Mouse (Mus musculus): Measurements from ENCODE around the gene Wdr47. TPM values are rescaled to one million over a fixed set of nuclear protein-coding genes. Genes with fewer than 3 reads are reported as not detected.
A peak's percentile ranks its signal among the peaks of the same experiment; 100 is the strongest.

Gene Wdr47
- polyA plus RNA-seq, 1 experiment from 2014 or later: 17.2 TPM

DNA sequence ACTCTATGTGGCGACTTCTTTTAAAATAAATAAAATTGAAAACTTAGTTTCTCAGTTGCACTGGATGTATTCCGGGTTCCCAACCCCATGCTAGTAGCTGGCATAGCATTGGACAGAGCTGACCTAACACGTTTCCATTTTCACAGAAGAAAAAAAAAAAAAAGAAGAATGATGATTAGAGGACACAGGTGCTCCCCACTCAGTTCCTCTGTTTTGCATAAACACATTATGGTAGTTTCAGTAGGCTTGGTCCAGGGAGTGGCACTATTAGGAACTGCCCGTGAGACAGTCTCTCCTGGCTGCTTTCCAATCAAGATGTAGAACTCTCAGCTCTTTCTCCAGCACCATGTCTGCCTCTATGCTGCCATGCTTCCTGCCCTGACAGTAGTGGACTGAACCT, 6.5 kb upstream of the Wdr47 start:
- Histone ChIP-seq H3K9ac (replicated peaks; ENCODE audit: low read length) (no peak overlapping the region), H3K27me3 (ENCODE audit: control insufficient read depth, insufficient read depth, low read length) (no peaks in the 10 kb centered on the region), H3K4me3 (ENCODE audit: low read depth, low read length) (no peak overlapping the region), H3K4me1 (ENCODE audit: control insufficient read depth, insufficient read depth, low read length) (no peaks in the 10 kb centered on the region), H3K27ac (replicated peaks; ENCODE audit: low read depth, low read length) (no peak overlapping the region), H3K9me3 (replicated peaks; ENCODE audit: control insufficient read depth, low read length) (no peaks in the 10 kb centered on the region), H3K4me2 (ENCODE audit: low read depth, low read length) (no peak overlapping the region), H3K36me3 (replicated peaks; ENCODE audit: control insufficient read depth, insufficient read depth, low read depth, low read length) (no peaks in the 10 kb centered on the region)
- DNase-seq (ENCODE audit: low spot score) (no peak), ATAC-seq (replicated peaks; ENCODE audit: insufficient number of reproducible peaks, low FRiP score, low TSS enrichment, low read depth) (no peak)
- WGBS: 84% methylated on average over 4 of the region's 4 CpGs

DNA sequence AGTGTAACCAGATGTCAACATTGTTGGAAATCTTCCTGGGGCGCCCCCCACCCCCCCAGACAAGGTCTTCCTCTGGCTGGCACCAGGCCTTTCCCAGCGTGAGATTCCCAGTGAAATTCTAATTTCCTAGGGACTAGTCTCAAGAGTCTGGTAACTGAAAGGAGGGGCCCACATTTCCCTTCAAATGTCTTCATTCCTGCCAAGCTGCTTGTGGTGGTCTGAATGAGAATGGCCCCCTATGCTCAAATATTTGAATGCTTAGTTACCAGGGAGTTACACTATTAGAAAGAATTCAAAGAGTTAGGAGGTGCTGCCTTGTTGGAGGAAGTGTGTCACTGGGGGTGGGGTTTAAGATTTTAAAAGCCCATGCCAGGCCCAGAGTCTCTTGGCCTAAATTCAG, 2.6 kb upstream of the Wdr47 start:
- no peak overlapping the region for H3K4me2 ChIP-seq (ENCODE audit: low read depth, low read length)
- no peaks in the 10 kb centered on the region for H3K9me3 ChIP-seq (replicated peaks; ENCODE audit: control insufficient read depth, low read length)
- DNase-seq (ENCODE audit: low spot score) (no peak), ATAC-seq (replicated peaks; ENCODE audit: insufficient number of reproducible peaks, low FRiP score, low TSS enrichment, low read depth) (no peak)
- 25% methylated on average over 2 of the region's 2 CpGs for WGBS
- H3K36me3 ChIP-seq (replicated peaks; ENCODE audit: control insufficient read depth, insufficient read depth, low read depth, low read length): no peaks in the 10 kb centered on the region
- H3K27me3 ChIP-seq (ENCODE audit: control insufficient read depth, insufficient read depth, low read length): no peaks in the 10 kb centered on the region
- H3K4me3 ChIP-seq (ENCODE audit: low read depth, low read length): no peak overlapping the region
- H3K9ac ChIP-seq (replicated peaks; ENCODE audit: low read length): no peak overlapping the region
- no peaks in the 10 kb centered on the region; the same call in 1 of the 2 replicates for H3K4me1 ChIP-seq (ENCODE audit: control insufficient read depth, insufficient read depth, low read length)
- no peak overlapping the region for H3K27ac ChIP-seq (replicated peaks; ENCODE audit: low read depth, low read length)

DNA sequence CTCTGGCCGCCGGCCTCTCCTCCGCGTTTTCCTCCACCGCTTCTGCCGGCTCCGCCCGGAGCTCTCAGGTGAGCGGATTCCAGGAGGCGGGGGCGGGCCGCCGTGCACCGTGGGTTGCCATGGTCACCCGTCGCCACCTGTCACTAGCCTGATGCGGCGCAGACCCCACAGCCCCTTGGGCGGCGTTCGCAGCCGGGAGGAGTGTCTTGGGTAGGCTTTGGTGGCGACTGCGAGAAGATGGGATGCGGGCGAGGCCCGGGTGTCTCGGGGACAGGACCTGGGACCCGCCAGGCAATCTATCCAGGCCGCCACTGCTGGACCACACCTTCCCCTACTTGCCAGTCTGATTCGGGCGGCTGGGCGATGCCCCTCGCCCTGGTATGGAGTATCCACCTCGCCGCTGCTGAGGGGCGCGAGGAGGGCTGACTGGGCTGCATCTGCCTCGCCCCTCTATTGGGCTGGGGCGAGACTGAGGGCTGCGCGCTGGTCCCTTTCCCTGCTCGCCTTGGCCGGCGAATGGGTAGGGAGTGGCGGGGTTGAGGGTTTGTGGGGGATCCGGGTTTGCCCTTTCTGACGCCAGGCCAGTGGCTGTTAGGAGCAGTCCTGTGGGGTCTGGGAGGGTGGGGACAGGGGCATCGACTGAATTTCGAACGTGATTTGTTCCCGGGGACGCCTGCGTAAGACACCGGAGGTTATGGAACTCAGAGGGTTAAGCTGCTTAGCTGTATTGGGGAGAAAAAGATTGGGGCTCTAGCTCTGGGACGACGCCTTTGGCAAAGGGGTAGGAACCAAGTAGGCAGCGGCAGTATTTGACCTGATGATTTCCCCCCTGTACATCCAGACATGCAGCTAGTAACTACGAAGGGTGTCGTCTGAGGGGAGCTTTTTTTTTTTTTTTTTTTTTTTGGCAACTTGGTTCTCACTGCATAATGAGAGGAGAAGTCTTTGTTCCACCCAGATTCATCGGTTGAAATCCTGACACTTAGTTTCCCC, 747 bp downstream of the Wdr47 start:
- DNase-seq (ENCODE audit: low spot score): peak; percentile 19

DNA sequence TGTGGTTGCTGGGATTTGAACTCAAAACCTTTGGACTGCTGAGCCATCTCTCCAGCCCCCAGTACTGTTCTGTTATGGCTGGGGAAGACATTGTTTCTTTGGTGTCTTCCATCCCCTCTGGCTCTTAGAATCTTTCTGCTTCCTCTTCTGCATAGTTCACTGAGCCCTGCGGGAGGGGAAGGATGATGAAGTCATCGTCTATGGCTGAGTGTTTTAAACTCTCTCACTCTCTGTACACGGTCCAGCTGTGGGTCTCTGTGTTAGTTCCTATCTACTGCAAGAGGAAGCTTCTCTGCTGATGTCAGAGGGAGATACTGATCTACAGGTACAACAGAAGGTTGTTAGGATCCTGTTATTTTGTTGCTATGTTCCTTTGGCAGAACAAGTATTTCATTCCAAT, 17.8 kb downstream of the Wdr47 start:
- ATAC-seq (replicated peaks; ENCODE audit: insufficient number of reproducible peaks, low FRiP score, low TSS enrichment, low read depth) (no peak), DNase-seq (ENCODE audit: low spot score) (no peak)
- Histone ChIP-seq H3K9ac (replicated peaks; ENCODE audit: low read length) (no peak overlapping the region), H3K27ac (replicated peaks; ENCODE audit: low read depth, low read length) (no peak overlapping the region), H3K27me3 (ENCODE audit: control insufficient read depth, insufficient read depth, low read length) (no peaks in the 10 kb centered on the region), H3K4me1 (ENCODE audit: control insufficient read depth, insufficient read depth, low read length) (no peaks in the 10 kb centered on the region), H3K36me3 (replicated peaks; ENCODE audit: control insufficient read depth, insufficient read depth, low read depth, low read length) (no peaks in the 10 kb centered on the region), H3K9me3 (replicated peaks; ENCODE audit: control insufficient read depth, low read length) (no peaks in the 10 kb centered on the region), H3K4me3 (ENCODE audit: low read depth, low read length) (no peak overlapping the region), H3K4me2 (ENCODE audit: low read depth, low read length) (no peak overlapping the region)
- WGBS: 55% methylated on average over 3 of the region's 3 CpGs

More for the DNA sequence above, 747 bp downstream of the Wdr47 start:
- no peaks in the 10 kb centered on the region for H3K36me3 ChIP-seq (replicated peaks; ENCODE audit: control insufficient read depth, insufficient read depth, low read depth, low read length)
- H3K9ac ChIP-seq (replicated peaks; ENCODE audit: low read length): peak overlapping the region; percentile 74
- no peaks in the 10 kb centered on the region for H3K27me3 ChIP-seq (ENCODE audit: control insufficient read depth, insufficient read depth, low read length)
- H3K9me3 ChIP-seq (replicated peaks; ENCODE audit: control insufficient read depth, low read length): no peaks in the 10 kb centered on the region
- peak overlapping the region; percentile 97 for H3K4me2 ChIP-seq (ENCODE audit: low read depth, low read length)
- H3K27ac ChIP-seq (replicated peaks; ENCODE audit: low read depth, low read length): peak overlapping the region; percentile 31; the same call in 1 of the 2 replicates
- WGBS: under 1% methylated on average over 57 of the region's 61 CpGs
- peak; percentile 80 for ATAC-seq (replicated peaks; ENCODE audit: insufficient number of reproducible peaks, low FRiP score, low TSS enrichment, low read depth)
- H3K4me1 ChIP-seq (ENCODE audit: control insufficient read depth, insufficient read depth, low read length): no peaks in the 10 kb centered on the region; the same call in 1 of the 2 replicates
- peak overlapping the region; percentile 73 for H3K4me3 ChIP-seq (ENCODE audit: low read depth, low read length)

DNA sequence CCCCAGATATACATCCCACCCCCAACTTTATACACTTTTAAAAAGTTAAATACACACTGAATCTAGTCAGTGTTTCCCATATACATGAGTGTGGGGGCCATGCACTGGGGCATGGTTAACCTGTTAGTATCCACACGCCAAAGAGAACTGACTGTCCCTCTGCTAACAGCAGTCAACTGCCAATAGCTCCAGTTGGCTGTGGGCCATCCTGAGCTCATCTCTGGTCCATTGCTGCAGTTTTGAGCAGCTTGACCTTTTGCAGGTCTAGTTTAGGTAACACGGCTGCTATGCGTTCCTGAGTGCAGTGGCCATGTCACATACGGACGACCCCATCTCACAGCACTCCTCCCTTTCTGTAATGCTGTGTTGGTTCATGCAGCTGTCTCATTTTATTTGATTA, 43.7 kb downstream of the Wdr47 start:
- no peaks in the 10 kb centered on the region for H3K4me1 ChIP-seq (ENCODE audit: control insufficient read depth, insufficient read depth, low read length)
- DNase-seq (ENCODE audit: low spot score) (no peak), ATAC-seq (replicated peaks; ENCODE audit: insufficient number of reproducible peaks, low FRiP score, low TSS enrichment, low read depth) (no peak)
- H3K9ac ChIP-seq (replicated peaks; ENCODE audit: low read length): no peak overlapping the region
- no peaks in the 10 kb centered on the region for H3K9me3 ChIP-seq (replicated peaks; ENCODE audit: control insufficient read depth, low read length)
- no peak overlapping the region for H3K4me3 ChIP-seq (ENCODE audit: low read depth, low read length)
- no peaks in the 10 kb centered on the region; the same call in 1 of the 2 replicates for H3K36me3 ChIP-seq (replicated peaks; ENCODE audit: control insufficient read depth, insufficient read depth, low read depth, low read length)
- 88% methylated on average over 5 of the region's 5 CpGs for WGBS
- no peak overlapping the region for H3K4me2 ChIP-seq (ENCODE audit: low read depth, low read length)
- H3K27ac ChIP-seq (replicated peaks; ENCODE audit: low read depth, low read length): no peak overlapping the region
- H3K27me3 ChIP-seq (ENCODE audit: control insufficient read depth, insufficient read depth, low read length): no peaks in the 10 kb centered on the region

DNA sequence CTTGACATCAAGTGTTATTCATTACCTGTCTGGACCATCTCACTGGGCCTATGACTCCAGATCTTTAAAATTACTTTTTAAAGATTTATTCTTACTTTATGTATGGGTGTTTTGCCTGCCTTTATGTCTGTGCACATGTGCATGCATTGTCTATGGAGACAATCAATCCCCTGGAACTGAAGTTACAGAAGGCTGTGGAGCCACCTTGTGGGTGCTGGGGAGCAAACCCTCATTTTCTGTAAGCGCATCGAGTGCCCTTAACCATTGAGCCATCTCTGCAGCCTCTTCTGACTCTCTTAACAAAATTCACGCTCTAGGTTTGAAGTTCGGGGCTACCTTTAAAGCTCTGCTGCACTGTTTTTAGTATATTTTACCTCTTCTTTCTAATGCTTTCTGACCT, 48.3 kb downstream of the Wdr47 start:
- WGBS: 67% methylated on average over 4 of the region's 4 CpGs

DNA sequence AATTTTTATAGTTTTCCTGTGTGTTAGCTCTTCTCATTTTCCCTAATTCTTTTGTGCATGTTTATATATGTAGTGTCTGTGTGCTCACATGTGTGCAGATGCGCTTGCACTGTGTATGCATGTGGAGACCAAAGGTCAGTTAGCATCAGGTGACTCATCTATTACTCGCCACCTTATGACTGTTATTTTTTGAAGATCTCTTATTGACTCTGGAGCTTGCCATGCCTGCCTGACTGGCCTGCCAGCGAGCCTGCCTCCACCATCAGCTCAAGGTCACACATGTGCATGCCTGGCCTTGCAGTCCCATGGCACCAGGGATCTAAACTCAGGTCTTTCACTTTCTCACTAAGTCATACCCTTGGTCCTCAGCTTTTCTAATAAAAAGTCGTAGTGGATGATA, 49.9 kb downstream of the Wdr47 start:
- Histone ChIP-seq H3K4me1 (ENCODE audit: control insufficient read depth, insufficient read depth, low read length) (no peaks in the 10 kb centered on the region), H3K9ac (replicated peaks; ENCODE audit: low read length) (no peak overlapping the region), H3K27ac (replicated peaks; ENCODE audit: low read depth, low read length) (no peak overlapping the region), H3K4me2 (ENCODE audit: low read depth, low read length) (no peak overlapping the region), H3K36me3 (replicated peaks; ENCODE audit: control insufficient read depth, insufficient read depth, low read depth, low read length) (no peaks in the 10 kb centered on the region; the same call in 1 of the 2 replicates), H3K27me3 (ENCODE audit: control insufficient read depth, insufficient read depth, low read length) (no peaks in the 10 kb centered on the region), H3K4me3 (ENCODE audit: low read depth, low read length) (no peak overlapping the region), H3K9me3 (replicated peaks; ENCODE audit: control insufficient read depth, low read length) (no peaks in the 10 kb centered on the region)
- DNase-seq (ENCODE audit: low spot score) (no peak), ATAC-seq (replicated peaks; ENCODE audit: insufficient number of reproducible peaks, low FRiP score, low TSS enrichment, low read depth) (no peak)
- WGBS: 79% methylated on average over 4 of the region's 4 CpGs

More for the DNA sequence above, 48.3 kb downstream of the Wdr47 start:
- Histone ChIP-seq H3K9me3 (replicated peaks; ENCODE audit: control insufficient read depth, low read length) (no peaks in the 10 kb centered on the region), H3K4me2 (ENCODE audit: low read depth, low read length) (no peak overlapping the region), H3K4me1 (ENCODE audit: control insufficient read depth, insufficient read depth, low read length) (no peaks in the 10 kb centered on the region), H3K9ac (replicated peaks; ENCODE audit: low read length) (no peak overlapping the region), H3K4me3 (ENCODE audit: low read depth, low read length) (no peak overlapping the region), H3K27me3 (ENCODE audit: control insufficient read depth, insufficient read depth, low read length) (no peaks in the 10 kb centered on the region), H3K36me3 (replicated peaks; ENCODE audit: control insufficient read depth, insufficient read depth, low read depth, low read length) (no peaks in the 10 kb centered on the region; the same call in 1 of the 2 replicates), H3K27ac (replicated peaks; ENCODE audit: low read depth, low read length) (no peak overlapping the region)
- ATAC-seq (replicated peaks; ENCODE audit: insufficient number of reproducible peaks, low FRiP score, low TSS enrichment, low read depth) (no peak), DNase-seq (ENCODE audit: low spot score) (no peak)

DNA sequence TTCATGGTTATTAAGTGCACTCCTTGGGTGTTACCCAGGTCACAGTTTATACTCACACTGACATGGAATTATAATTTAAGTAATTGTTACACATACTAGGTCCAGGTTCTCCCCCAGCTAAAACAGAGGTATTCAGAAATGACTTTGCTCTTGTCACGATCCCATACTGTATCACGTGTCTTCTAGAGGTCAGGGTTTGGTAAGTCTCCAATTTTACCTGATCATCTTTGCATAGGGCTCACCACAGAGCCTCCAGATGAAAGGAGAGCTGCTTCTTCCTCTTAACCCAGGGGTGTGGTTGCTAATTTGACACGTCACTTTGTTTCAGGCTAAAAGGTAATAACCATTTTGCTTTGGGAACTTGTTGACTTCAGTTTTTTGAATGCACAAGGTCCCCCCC, 53.8 kb downstream of the Wdr47 start:
- no peak overlapping the region for H3K27ac ChIP-seq (replicated peaks; ENCODE audit: low read depth, low read length)
- DNase-seq (ENCODE audit: low spot score): no peak
- 90% methylated on average over 3 of the region's 3 CpGs for WGBS

More for the DNA sequence above, 53.8 kb downstream of the Wdr47 start:
- no peak for ATAC-seq (replicated peaks; ENCODE audit: insufficient number of reproducible peaks, low FRiP score, low TSS enrichment, low read depth)
- H3K9ac ChIP-seq (replicated peaks; ENCODE audit: low read length): no peak overlapping the region
- H3K36me3 ChIP-seq (replicated peaks; ENCODE audit: control insufficient read depth, insufficient read depth, low read depth, low read length): no peaks in the 10 kb centered on the region
- no peaks in the 10 kb centered on the region for H3K4me1 ChIP-seq (ENCODE audit: control insufficient read depth, insufficient read depth, low read length)
- H3K4me2 ChIP-seq (ENCODE audit: low read depth, low read length): no peak overlapping the region
- H3K27me3 ChIP-seq (ENCODE audit: control insufficient read depth, insufficient read depth, low read length): no peaks in the 10 kb centered on the region
- H3K4me3 ChIP-seq (ENCODE audit: low read depth, low read length): no peak overlapping the region
- H3K9me3 ChIP-seq (replicated peaks; ENCODE audit: control insufficient read depth, low read length): no peaks in the 10 kb centered on the region

All from embryonic facial prominence, embryonic 11.5 days (tissue).